Mouse (Mus musculus) yolk sac, embryonic 10.5 days (tissue): ENCODE results near the gene Ift43.

Experiments
- DNase-seq: peaks from one replicate; pipeline ENCODE4 v3.0.0-alpha.2; 2017; ENCODE audit warnings: low spot score

Ift43 gene

GRCm38 (mm10) chr12:86174369-86174768, 92.0 kb downstream of the Ift43 start:
- DNase-seq = no peak

- DNase-seq = no peak
Observed at GRCm38 (mm10) chr12:86175476-86175942, 93.2 kb downstream of the Ift43 start.

- no peak for DNase-seq
Observed at GRCm38 (mm10) chr12:86176675-86177339, 94.5 kb downstream of the Ift43 start.

GRCm38 (mm10) chr12:86179266-86179665, 96.9 kb downstream of the Ift43 start:
- DNase-seq = no peak

- DNase-seq = no peak
Observed at GRCm38 (mm10) chr12:86181320-86181751, 99.0 kb downstream of the Ift43 start.

- no peak for DNase-seq
Observed at GRCm38 (mm10) chr12:86181879-86182278, 99.5 kb downstream of the Ift43 start.

DNA sequence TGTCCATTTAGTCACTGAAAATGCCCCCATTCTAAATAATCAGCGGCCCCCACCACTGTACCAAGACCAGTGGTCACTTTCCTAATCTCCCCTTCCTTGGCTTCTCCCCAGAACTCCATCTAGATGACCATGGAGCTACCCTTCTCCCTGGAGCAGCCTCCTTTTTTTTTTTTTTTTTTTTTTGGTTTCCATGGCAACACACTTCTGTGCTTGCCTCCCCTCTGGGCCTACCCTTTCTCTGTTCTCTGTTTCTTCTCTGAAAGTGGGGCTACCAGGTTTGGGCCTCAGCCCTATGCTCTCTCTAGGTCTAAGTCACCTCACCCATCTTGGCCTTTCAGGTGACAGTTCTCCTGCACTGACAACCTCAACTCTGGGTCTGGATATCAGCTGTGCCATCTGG, 100.1 kb downstream of the Ift43 start:
- no peak for DNase-seq

- DNase-seq = no peak
Observed at GRCm38 (mm10) chr12:86188161-86188560, 105.8 kb downstream of the Ift43 start.

- no peak for DNase-seq
Observed at GRCm38 (mm10) chr12:86189601-86190323, 107.4 kb downstream of the Ift43 start.

- DNase-seq = no peak
Observed at GRCm38 (mm10) chr12:86192036-86192449, 109.7 kb downstream of the Ift43 start.

DNA sequence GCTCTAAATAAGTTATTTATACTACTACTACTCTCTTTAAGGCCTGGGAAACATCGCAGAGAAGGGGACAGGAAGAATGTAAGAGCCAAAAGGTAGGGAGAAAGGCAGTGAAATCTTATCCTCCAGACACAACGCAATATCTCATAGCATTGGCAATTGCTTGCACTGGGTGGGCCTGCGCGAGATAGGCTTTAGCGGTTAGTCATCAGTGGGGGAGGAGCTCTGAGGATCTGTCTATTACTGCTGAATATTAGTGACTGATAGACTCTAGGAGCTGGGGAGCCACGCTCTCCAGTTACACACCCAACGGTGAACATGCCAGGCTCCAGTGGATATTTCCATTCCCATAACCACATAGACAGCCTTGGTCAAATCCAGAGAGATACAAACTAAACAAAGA, 114.6 kb downstream of the Ift43 start:
- no peak for DNase-seq

DNA sequence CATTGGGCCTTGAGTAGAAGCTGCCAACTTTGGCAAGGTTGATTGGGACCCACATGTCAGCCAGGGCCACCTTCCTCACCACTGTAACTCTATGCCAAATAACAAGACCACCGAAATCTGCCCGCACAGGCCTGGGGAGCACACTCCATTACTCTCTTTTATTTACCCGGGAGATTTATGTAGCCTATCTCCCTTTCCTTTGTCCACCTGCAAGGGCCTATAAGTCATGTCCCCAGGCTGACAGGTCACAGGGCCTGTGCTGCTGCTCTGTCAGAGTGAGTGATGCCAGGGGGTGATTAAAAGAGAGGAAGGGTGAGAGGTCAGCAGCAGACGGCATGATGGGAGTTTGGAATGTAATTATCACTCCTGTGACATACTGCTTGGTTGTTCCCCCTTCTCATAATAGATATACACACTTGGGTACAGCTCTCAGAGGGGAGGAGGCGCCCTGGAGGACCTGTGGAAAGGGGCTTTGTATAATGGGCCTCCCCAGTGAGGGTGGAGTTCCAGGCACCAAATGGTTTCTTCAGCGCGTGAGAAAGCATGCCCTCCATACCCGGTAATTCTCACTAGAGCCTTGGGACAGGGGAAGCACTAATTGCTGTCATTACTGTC, 121.2 kb downstream of the Ift43 start:
- peak; percentile 18 for DNase-seq

DNA sequence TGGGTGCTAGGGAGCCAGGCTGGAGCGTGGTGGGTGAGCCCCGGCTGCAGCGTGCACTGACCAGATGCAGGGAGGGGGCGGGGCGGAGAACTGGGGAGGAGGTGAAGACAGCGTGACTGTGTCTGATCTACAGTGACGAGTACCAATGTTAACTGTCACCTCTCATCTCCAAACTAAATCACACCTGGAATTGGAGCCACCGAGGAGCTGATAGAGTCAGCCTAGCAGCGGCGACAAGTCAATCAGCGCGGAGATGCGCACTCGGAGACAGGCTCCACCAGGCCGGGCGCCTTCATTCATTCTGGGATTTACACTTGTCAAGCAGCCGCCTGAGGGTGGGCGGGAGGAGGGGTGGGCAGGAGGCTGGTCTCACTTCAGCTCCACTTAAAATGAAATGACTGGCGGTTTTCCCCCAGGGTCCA, 128.8 kb downstream of the Ift43 start:
- DNase-seq = no peak
